Mouse (Mus musculus) lung, postnatal 0 days (tissue): Measurements from ENCODE around the gene Fat3.

ENCODE experiments used
- CTCF ChIP-seq: IDR thresholded peaks from 2 replicates; pipeline ENCODE4 v1.5.1; 2016; ENCODE audit warnings: antibody characterized with exemption, mild to moderate bottlenecking
- EP300 ChIP-seq: IDR thresholded peaks from 2 replicates; pipeline ENCODE4 v1.6.1; 2016; ENCODE audit warnings: antibody characterized with exemption, mild to moderate bottlenecking, control low read depth

DNA sequence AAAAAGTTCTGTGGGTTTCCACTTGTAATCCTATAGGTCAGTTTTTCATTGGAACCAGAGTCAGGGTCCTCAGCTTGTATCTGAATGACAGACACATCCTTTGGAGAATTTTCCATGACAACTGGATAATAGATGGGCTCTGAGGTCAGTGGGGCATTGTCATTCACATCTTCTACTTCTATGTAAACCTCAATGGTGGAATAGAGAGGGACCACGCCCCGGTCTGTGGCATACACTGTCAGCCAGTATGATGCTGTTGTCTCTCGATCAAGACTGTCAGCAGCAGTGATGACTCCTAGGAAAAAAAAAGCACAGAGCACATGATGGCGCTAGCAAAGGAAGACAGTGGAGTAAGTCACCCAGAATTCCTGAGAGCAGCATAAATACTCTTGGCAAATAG is 254.3 kb downstream of the Fat3 start:
- no peak for TF ChIP-seq CTCF
- TF ChIP-seq EP300, result no peak
